Mouse (Mus musculus) MEL (cell line): ENCODE results near the gene Spint2. TPM values are rescaled to one million over a fixed set of nuclear protein-coding genes. Genes with fewer than 3 reads are reported as not detected.
A peak's percentile ranks its signal among the peaks of the same experiment; 100 is the strongest.

Source experiments
- DNase-seq: peaks from one replicate; pipeline ENCODE4 v3.0.0; 2011; ENCODE audit warnings: low read depth, low spot score
- H3K27ac ChIP-seq: 2 replicates; pipeline ENCODE4 v1.5.1; 2012; ENCODE audit warnings: low read depth, mild to moderate bottlenecking, control low read depth, low read length, moderate library complexity; ENCODE audit not compliant: control insufficient read depth
- H3K27me3 ChIP-seq, 2 experiments: fragments of 150-350 bp in 1 of 2; sonication (generic) in 1 of 2; 2 replicates each; pipeline ENCODE4 v1.6.1; 2012; ENCODE audit warnings: low read length in 2 of 2, mild to moderate bottlenecking in 2 of 2, improper control_type of control experiment in 1 of 2, moderate library complexity in 1 of 2; ENCODE audit not compliant: insufficient read depth in 2 of 2, control insufficient read depth in 1 of 2
- H3K36me3 ChIP-seq, 2 experiments: 2 replicates each; pipeline ENCODE4 v1.6.1; 2012 to 2014; ENCODE audit warnings: low read length in 2 of 2, improper control_type of control experiment in 1 of 2, inconsistent platforms in 1 of 2, mild to moderate bottlenecking in 1 of 2; ENCODE audit not compliant: insufficient read depth in 2 of 2, control insufficient read depth in 1 of 2
- H3K4me1 ChIP-seq, 2 experiments: fragments of 150-350 bp in 1 of 2; sonication (generic) in 1 of 2; 2 replicates each; pipeline ENCODE4 v1.6.1; 2012; ENCODE audit warnings: low read length in 2 of 2, improper control_type of control experiment in 1 of 2, mild to moderate bottlenecking in 1 of 2; ENCODE audit not compliant: insufficient read depth in 2 of 2, control insufficient read depth in 1 of 2
- H3K4me3 ChIP-seq, 2 experiments: fragments of 150-350 bp in 1 of 2; sonication (generic) in 1 of 2; 2 replicates each; pipeline ENCODE4 v1.5.1; 2012; ENCODE audit warnings: low read depth in 2 of 2, low read length in 2 of 2, mild to moderate bottlenecking in 2 of 2, moderate library complexity in 2 of 2, control low read depth in 1 of 2, improper control_type of control experiment in 1 of 2; ENCODE audit not compliant: control insufficient read depth in 1 of 2, insufficient read depth in 1 of 2
- H3K79me2 ChIP-seq: 2 replicates; pipeline ENCODE4 v1.6.1; 2012; ENCODE audit warnings: mild to moderate bottlenecking, low read length, moderate library complexity; ENCODE audit not compliant: control insufficient read depth, poor library complexity, insufficient read depth
- H3K9ac ChIP-seq: 2 replicates; pipeline ENCODE4 v1.6.1; 2012; ENCODE audit warnings: low read depth, mild to moderate bottlenecking, control low read depth, low read length, moderate library complexity; ENCODE audit not compliant: control insufficient read depth, poor library complexity, severe bottlenecking
- H3K9me3 ChIP-seq: fragments of 150-350 bp; sonication (generic); replicated peaks from 2 replicates; pipeline ENCODE4 v1.6.1; 2012; ENCODE audit warnings: mild to moderate bottlenecking, low read length, improper control_type of control experiment, moderate library complexity; ENCODE audit not compliant: insufficient read depth
- BHLHE40 ChIP-seq: IDR thresholded peaks from 2 replicates; pipeline ENCODE4 v1.6.1; 2012; ENCODE audit warnings: low read depth, mild to moderate bottlenecking, inconsistent platforms, low read length, improper control_type of control experiment, borderline replicate concordance
- CTCF ChIP-seq, 3 experiments: IDR thresholded peaks in 2 of 3; conservative IDR thresholded peaks in 1 of 3; 2 replicates each; pipeline ENCODE4 v1.5.1; 2011 to 2012; ENCODE audit warnings: low read length in 3 of 3, low read depth in 2 of 3, mild to moderate bottlenecking in 2 of 3, improper control_type of control experiment in 1 of 3, inconsistent platforms in 1 of 3, mixed read lengths in 1 of 3, moderate library complexity in 1 of 3; ENCODE audit not compliant: control insufficient read depth in 1 of 3, insufficient read depth in 1 of 3, poor library complexity in 1 of 3, severe bottlenecking in 1 of 3
- EP300 ChIP-seq, 2 experiments: IDR thresholded peaks; 2 replicates each; pipeline ENCODE4 v1.6.1; 2011; ENCODE audit warnings: improper control_type of control experiment in 2 of 2, low read length in 2 of 2, low read depth in 1 of 2, mild to moderate bottlenecking in 1 of 2
- ETS1 ChIP-seq: IDR thresholded peaks from 2 replicates; pipeline ENCODE4 v1.6.1; 2012; ENCODE audit warnings: low read depth, mild to moderate bottlenecking, inconsistent platforms, low read length, improper control_type of control experiment, moderate library complexity
- GABPA ChIP-seq: IDR thresholded peaks from 2 replicates; pipeline ENCODE4 v1.6.1; 2012; ENCODE audit warnings: low read depth, mild to moderate bottlenecking, inconsistent platforms, low read length, improper control_type of control experiment, moderate library complexity
- KAT2A ChIP-seq: conservative IDR thresholded peaks from 2 replicates; pipeline ENCODE4 v1.6.1; 2012; ENCODE audit warnings: low read depth, low read length, improper control_type of control experiment, inconsistent platforms
- MAZ ChIP-seq: IDR thresholded peaks from 2 replicates; pipeline ENCODE4 v1.6.1; 2012; ENCODE audit warnings: low read depth, mild to moderate bottlenecking, inconsistent platforms, low read length, improper control_type of control experiment
- MXI1 ChIP-seq: IDR thresholded peaks from 2 replicates; pipeline ENCODE4 v1.6.1; 2011; ENCODE audit warnings: mild to moderate bottlenecking, low read depth, low read length, improper control_type of control experiment
- MYB ChIP-seq: IDR thresholded peaks from 2 replicates; pipeline ENCODE4 v1.6.1; 2011; ENCODE audit warnings: mild to moderate bottlenecking, low read depth, low read length, improper control_type of control experiment
- MYC ChIP-seq: IDR thresholded peaks from 2 replicates; pipeline ENCODE4 v1.6.1; 2011; ENCODE audit warnings: low read depth, mild to moderate bottlenecking, low read length, improper control_type of control experiment, moderate library complexity
- NELFE ChIP-seq: IDR thresholded peaks from 2 replicates; pipeline ENCODE4 v1.6.1; 2011; ENCODE audit warnings: low read depth, low read length, improper control_type of control experiment
- NRF1 ChIP-seq: IDR thresholded peaks from 2 replicates; pipeline ENCODE4 v1.6.1; 2014; ENCODE audit warnings: low read depth, mild to moderate bottlenecking, inconsistent platforms, low read length, improper control_type of control experiment, moderate library complexity; ENCODE audit not compliant: poor library complexity, insufficient read depth, severe bottlenecking
- POLR2AphosphoS2 ChIP-seq: IDR thresholded peaks from 2 replicates; pipeline ENCODE4 v1.6.1; 2011; ENCODE audit warnings: low read length, improper control_type of control experiment
- SIN3A ChIP-seq: IDR thresholded peaks from 2 replicates; pipeline ENCODE4 v1.6.1; 2012; ENCODE audit warnings: low read length, improper control_type of control experiment, inconsistent platforms
- UBTF ChIP-seq: IDR thresholded peaks from 2 replicates; pipeline ENCODE4 v1.6.1; 2012; ENCODE audit warnings: low read depth, mild to moderate bottlenecking, inconsistent platforms, low read length, improper control_type of control experiment, moderate library complexity, borderline replicate concordance; ENCODE audit not compliant: insufficient read depth
- USF1 ChIP-seq: IDR thresholded peaks from 2 replicates; pipeline ENCODE4 v1.6.1; 2014; ENCODE audit warnings: low read depth, mild to moderate bottlenecking, inconsistent platforms, low read length, improper control_type of control experiment, moderate library complexity
- USF2 ChIP-seq, 2 experiments: IDR thresholded peaks; 2 replicates each; pipeline ENCODE4 v1.6.1; 2011 to 2012; ENCODE audit warnings: improper control_type of control experiment in 2 of 2, low read length in 2 of 2, borderline replicate concordance in 1 of 2, inconsistent platforms in 1 of 2, low read depth in 1 of 2, mild to moderate bottlenecking in 1 of 2; ENCODE audit not compliant: insufficient read depth in 1 of 2
- ZKSCAN1 ChIP-seq: IDR thresholded peaks from 2 replicates; pipeline ENCODE4 v1.6.1; 2012; ENCODE audit warnings: low read depth, mild to moderate bottlenecking, inconsistent platforms, low read length, improper control_type of control experiment, moderate library complexity
- ZNF384 ChIP-seq: IDR thresholded peaks from 2 replicates; pipeline ENCODE4 v1.6.1; 2012; ENCODE audit warnings: low read depth, mild to moderate bottlenecking, inconsistent platforms, low read length, improper control_type of control experiment
- polyA plus RNA-seq, 2 experiments: library from polyadenylated mRNA; stranded (reverse) in 1 of 2; unstranded in 1 of 2; fragments of >175 nt in 1 of 2; fragments of >200 nt in 1 of 2; gene quantifications; 2 replicates each; pipeline versions ENCODE4 v1.2.1 to v1.2.4; 2012; ENCODE audit warnings: low replicate concordance in 2 of 2, low read depth in 1 of 2; ENCODE audit not compliant: insufficient read length in 2 of 2, insufficient read depth in 1 of 2, missing spikeins in 1 of 2
- total RNA-seq: library from RNA; depleted of rRNA; stranded (reverse); fragments of 300-350 nt; gene quantifications from 2 replicates; pipeline ENCODE4 v1.2.3, GENCODE M21; 2012

Spint2 gene
- total and polyA plus RNA-seq, 3 experiments, result 78.1 to 131 TPM; not detected in 1

- H3K27ac ChIP-seq, result no peak overlapping the region
- H3K79me2 ChIP-seq, result peaks cover 10% of the 10 kb centered on the region
- H3K4me3 ChIP-seq, result peak overlapping the region; percentile 82 to 89
- peaks cover 22 to 32% of the 10 kb centered on the region in 2 experiments for H3K4me1 ChIP-seq
- H3K9me3 ChIP-seq, result no peaks in the 10 kb centered on the region
- TF ChIP-seq BHLHE40 (no peak), ZNF384 (no peak), MYB (no peak), CTCF (IDR thresholded peaks at IDR 0.05 in 2 of 3, conservative IDR thresholded peaks at IDR 0.05 in 1 of 3; ENCODE audit: control insufficient read depth in 1 of 3, insufficient read depth in 1 of 3, low read depth in 2 of 3, low read length in 3 of 3, poor library complexity in 1 of 3, severe bottlenecking in 1 of 3) (no peak), NELFE (no peak), MAZ (no peak), POLR2AphosphoS2 (no peak)
- H3K27me3 ChIP-seq, result no peaks in the 10 kb centered on the region
- peak; percentile 35 for DNase-seq
- H3K9ac ChIP-seq, result no peak overlapping the region; the same call in 1 of the 2 replicates
- peaks cover 0 to 19% of the 10 kb centered on the region in 2 experiments; a peak in 2 of 4 replicates for H3K36me3 ChIP-seq
Observed at GRCm38 (mm10) chr7:29282074-29282554, 402 bp upstream of the Spint2 start.

GRCm38 (mm10) chr7:29280801-29281200 is 911 bp downstream of the Spint2 start:
- H3K36me3 ChIP-seq, result peaks cover 0 to 19% of the 10 kb centered on the region in 2 experiments; a peak in 2 of 4 replicates
- H3K4me1 ChIP-seq, result peaks cover 22 to 32% of the 10 kb centered on the region in 2 experiments
- H3K4me3 ChIP-seq, result peak overlapping the region; percentile 82 to 89
- peak; percentile 69 for DNase-seq
- H3K27ac ChIP-seq, result peak overlapping the region; percentile 25; the same call in 1 of the 2 replicates
- H3K9ac ChIP-seq, result peak overlapping the region; percentile 84
- peaks cover 10% of the 10 kb centered on the region for H3K79me2 ChIP-seq
- TF ChIP-seq NRF1 (no peak), MYC (no peak), USF1 (no peak), GABPA (no peak), NELFE (0 out of 2 replicates have a peak, but pooled peaks have one; percentile 21), MYB (0 out of 2 replicates have a peak, but pooled peaks have one; percentile 24), POLR2AphosphoS2 (0 out of 2 replicates have a peak, but pooled peaks have one; percentile 13), SIN3A (no peak; the same call in 1 of the 2 replicates), MAZ (0 out of 2 replicates have a peak, but pooled peaks have one; percentile 18), USF2 (IDR thresholded peaks at IDR 0.05; ENCODE audit: borderline replicate concordance in 1 of 2, insufficient read depth in 1 of 2, low read depth in 1 of 2, low read length in 2 of 2) (no peak), ETS1 (0 out of 2 replicates have a peak, but pooled peaks have one; percentile 27), EP300 (IDR thresholded peaks at IDR 0.05; ENCODE audit: low read depth in 1 of 2, low read length in 2 of 2) (no peak), MXI1 (no peak), BHLHE40 (no peak), KAT2A (no peak), ZNF384 (no peak), ZKSCAN1 (no peak), UBTF (no peak)
- TF ChIP-seq, all 39 proteins: peak for 5
- Histone ChIP-seq H3K27me3 (no peaks in the 10 kb centered on the region), H3K9me3 (no peaks in the 10 kb centered on the region)
